Mouse (Mus musculus): Measurements from ENCODE around the gene Cd163l1.

Gene Cd163l1

GRCm38 (mm10) chr7:140220375-140220774 lies 2.3 kb downstream of the Cd163l1 start:
- DNase-seq (ENCODE audit: low spot score in 2 of 2), result no peak

- DNase-seq (ENCODE audit: low spot score in 2 of 2), result no peak
These were observed 6.1 kb downstream of the Cd163l1 start for GRCm38 (mm10) chr7:140224209-140224608.

GRCm38 (mm10) chr7:140228476-140228875 lies 10.4 kb downstream of the Cd163l1 start:
- no peak for DNase-seq (ENCODE audit: low spot score in 2 of 2)

- DNase-seq (ENCODE audit: low spot score in 2 of 2), result no peak
These were observed 13.0 kb downstream of the Cd163l1 start for GRCm38 (mm10) chr7:140231026-140231425.

DNA sequence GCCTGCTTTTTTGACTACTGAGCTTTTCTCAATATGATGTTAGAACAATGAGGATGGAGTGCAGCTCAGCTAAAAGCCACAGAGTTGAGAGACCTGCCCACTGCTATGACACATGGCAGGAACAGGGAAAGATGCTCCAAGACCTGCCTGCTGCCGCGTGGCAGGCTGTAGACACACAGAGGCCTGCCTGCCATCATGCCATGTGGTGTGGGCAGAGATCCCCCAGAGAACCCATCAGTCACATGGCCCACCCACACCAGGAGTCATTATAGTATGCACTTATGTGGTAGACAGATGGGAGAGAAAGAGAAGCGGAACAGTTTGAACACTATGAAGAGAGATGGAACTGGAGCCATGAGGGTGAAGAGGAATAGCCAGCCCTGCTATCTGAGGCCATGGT lies 15.6 kb downstream of the Cd163l1 start:
- no peak for DNase-seq (ENCODE audit: low spot score in 2 of 2)

DNA sequence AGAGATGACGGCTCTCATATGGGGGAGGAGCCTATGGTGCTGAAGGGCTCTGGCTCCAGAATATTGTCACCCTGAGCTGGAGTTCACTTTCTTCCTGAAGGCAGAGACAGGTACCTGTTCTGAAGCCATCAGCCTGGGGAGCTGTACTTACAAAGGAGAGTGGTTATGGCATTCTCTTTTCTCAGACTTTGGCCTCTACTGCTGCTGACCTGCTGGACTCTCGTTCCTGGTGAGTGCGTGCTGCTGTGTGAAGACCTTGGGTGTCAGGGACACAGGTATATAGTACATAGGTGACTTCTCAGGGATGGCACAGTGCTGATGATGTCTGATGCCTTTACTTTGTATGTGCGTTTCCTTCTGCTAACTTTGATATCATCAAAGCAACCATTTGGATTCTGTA lies 29.1 kb downstream of the Cd163l1 start, which contains the start of gene 5830411N06Rik:
Gene 5830411N06Rik, plus strand, starts transcription at position 69 of the 400 bp plus-strand sequence.
- no peak for DNase-seq (ENCODE audit: low spot score in 2 of 2)

DNA sequence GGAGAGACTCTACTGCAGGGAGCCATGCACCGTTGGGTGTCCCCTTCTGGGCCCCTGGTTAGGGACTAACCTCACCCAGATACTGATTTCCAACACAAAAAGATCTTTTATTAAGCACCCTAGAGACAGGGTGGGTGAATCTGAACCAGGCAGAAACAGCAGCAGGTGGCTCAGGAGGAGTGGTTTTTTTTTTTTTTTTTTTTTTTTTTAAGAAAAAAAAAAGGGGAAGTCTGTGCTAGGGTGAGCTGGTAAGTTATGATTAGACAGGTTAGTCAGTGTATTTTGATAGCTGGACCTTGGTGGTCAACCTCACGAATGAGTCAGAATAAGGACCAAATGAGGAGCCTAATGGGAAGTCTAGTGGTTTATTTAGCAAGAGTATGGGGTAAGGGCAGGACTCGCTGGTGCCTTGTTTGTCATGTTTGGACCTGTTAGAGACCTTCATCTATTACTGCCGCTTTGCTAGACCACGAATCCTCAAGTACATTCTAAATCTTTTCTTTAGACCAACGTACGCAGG lies 35.8 kb downstream of the Cd163l1 start:
- DNase-seq (ENCODE audit: low spot score in 2 of 2), result no peak

Data from frontal cortex, postnatal 36 days (tissue).